Mouse (Mus musculus) gastrocnemius, adult 18-20 months (tissue): ENCODE data around the gene Slx4. TPM values are rescaled to one million over a fixed set of nuclear protein-coding genes. Genes with fewer than 3 reads are reported as not detected.
"Not testable (repeated sequence)": the region's sequence is repeated elsewhere in the genome, so short reads cannot be mapped to it uniquely, and the experiment has no call there.

ENCODE experiments used
- DNase-seq: peaks from one replicate; pipeline ENCODE4 v3.0.0; 2021; ENCODE audit warnings: low spot score
- long read RNA-seq, 2 experiments: library from polyadenylated mRNA; stranded (forward); transcript quantifications; one replicate each; pipeline ENCODE4 v2.0.0; 2021
- total RNA-seq, 2 experiments: library from RNA; stranded (reverse); gene quantifications; 2 replicates each; pipeline ENCODE4 v1.2.3; 2021

Gene Slx4
- total RNA-seq = 1 to 10 TPM; 7.6 to 9.2 TPM
- long read RNA-seq, experiment 1, partial matches to known transcripts = 0 of 4 reads
- long read RNA-seq, experiment 1, other reads (novel, unspliced or antisense) = 4 of 4 reads
- long read RNA-seq, experiment 2, partial matches to known transcripts = 1 of 2 reads
- long read RNA-seq, experiment 2, other reads (novel, unspliced or antisense) = 1 of 2 reads

DNA sequence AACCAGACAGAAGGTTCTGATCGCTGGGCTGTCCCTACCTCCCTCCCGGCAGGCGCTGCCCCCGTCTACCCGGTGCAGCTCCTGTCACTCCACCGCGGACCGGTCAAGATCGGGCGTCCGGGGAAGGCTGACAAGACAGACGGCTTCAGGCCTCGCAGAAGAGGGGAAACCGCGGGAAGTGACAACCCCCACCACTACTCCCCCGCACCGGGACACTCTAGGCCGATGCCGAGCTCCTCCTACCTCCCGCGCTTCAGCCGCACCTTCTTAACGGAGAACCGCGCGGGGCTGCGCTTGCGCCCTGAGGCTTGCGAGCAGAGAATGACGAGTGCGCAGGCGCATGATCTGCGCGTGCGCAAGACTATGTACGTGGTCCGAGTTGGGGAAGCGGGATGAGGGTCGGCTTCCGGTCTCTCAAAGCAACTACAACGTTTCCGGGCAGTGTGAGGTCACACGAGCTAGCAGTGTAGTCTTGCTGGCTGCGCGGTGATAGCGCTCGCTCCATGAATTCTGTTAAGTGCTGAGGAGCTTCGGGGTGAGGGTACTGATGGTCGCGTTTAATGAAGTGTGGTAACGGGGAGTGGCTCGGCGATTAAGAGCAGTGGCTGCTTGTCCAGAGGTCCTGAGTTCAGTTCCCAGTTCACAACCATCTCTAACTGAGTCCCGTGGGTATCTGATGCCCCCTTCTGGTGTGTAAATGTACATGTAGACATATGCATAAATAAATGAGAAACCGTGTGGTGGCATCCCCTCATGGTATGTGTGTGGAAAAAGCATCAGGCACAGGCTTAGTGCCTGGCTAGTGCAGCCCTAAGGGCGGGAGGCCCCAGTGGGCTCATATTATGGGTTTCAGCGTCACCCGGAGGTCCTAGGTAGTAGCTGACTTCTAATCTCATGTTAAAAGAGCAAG lies at the start of gene Slx4:
Gene Slx4 (minus strand): TSS at position 282 of the 910 bp plus-strand sequence.
- peak; percentile 93 for DNase-seq

DNA sequence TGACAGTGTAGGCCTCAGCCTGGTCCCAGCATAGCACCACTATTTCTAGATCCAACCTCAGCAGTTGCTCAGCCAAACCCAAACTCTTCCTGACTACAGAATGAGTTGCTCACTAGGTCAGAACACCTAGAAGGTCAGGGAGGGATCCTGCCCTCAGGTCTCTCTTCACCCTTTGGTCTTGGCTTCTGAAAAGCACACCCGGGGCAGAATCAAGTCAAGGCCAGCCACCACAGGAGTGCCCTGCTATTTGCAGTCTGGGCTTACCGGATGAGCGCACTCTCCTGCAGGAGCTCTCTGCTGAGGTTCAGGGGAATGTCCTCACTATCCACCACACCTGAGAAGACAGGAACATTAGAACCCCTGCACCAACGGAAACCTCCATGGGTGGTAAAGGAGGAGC lies 49.0 kb upstream of the Slx4 start:
- no peak for DNase-seq

DNA sequence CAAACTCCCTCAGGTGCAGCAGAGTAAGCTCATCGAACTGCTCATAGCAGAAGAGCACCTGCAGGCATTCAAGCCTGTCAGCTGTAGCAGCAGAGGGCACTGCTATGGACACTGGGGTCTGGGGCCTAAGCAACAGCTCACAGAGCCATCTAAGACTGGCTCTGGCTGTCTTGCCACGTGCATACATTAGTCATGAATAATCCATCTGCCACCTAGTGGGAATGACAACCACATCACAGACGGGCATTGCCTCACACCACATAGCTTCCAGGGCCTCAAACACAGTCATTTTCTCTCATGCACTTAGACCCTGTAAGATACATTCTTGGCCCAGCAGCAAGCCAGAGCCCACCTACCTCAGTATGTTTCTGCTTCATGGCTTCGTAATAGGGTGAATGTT lies 42.0 kb upstream of the Slx4 start:
- DNase-seq = no peak

DNA sequence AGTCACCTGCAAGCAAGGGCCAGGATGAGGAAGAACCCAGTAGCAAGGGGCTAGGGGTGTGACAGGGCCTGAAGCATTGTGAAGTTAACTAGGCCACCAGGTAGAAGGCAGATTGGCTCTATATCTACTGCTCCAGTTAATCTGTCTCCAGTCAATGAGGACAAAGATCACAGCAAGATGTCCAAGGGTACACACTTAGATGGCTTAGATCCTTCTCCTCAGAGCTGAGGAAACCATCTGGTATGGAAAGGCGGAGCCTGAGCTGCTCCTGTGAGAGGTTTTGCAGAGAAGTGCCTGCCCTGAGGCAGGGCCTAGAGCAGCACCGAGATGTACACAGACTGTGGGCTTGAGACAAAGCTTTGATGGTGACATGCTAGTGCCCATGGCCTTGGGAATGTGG lies 40.5 kb upstream of the Slx4 start:
- DNase-seq = no peak

DNA sequence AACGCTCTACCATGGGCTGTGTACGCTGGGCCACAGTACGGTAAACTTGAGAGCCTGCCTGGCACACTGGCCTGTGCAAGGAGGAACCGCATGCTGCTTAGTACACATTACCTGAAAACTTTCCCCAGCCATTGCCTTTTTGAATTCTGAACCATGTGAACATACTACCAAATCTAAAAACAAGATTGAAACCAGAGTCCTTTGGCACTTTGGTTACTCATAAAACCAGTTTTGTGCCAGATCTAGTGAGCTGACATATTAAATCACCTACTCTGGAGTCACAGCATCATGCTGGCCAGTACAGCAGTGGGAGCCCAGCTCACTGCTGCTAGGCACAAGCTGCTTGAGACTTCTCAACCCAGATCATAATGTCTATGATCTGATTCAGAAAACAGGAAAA lies 38.1 kb upstream of the Slx4 start:
- DNase-seq = no peak

DNA sequence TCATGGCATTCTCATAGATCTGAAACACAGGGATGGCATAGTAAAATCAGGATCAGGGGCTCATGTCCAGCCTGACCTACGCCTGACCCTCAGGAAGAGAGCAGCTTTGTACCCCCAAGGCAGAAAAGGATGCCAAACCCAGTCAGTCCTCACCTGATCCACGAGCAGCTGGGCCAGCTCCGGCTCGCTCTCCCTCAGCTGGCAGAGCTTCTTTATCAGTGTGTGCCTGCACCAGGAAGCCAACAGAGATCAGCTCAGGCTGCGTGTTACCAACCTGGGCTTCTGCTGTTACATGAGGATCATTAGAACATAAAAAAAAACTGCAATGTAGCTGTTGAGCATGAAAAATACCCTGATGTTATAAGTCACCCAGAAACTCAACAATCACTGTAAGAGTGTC lies 36.6 kb upstream of the Slx4 start:
- DNase-seq = peak; percentile 41

DNA sequence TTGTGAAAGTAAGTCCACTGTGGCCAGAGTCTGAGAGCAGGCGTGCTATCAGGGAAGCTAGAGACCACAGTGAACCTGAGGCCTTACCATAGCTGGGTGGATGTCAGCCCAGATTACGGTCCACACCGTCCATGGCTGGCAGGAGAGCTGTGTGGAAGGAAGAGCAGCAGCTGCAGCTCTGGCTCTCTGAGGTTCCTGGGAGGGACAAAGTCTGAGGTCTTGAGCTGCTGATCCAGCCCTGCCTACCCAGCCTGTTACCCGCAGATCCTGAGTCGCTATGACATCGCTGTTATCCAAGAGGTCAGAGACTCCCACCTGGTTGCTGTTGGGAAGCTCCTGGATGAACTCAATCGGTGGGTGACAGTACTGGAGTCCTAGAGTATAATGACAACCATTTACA lies 34.1 kb upstream of the Slx4 start:
- DNase-seq = no peak

DNA sequence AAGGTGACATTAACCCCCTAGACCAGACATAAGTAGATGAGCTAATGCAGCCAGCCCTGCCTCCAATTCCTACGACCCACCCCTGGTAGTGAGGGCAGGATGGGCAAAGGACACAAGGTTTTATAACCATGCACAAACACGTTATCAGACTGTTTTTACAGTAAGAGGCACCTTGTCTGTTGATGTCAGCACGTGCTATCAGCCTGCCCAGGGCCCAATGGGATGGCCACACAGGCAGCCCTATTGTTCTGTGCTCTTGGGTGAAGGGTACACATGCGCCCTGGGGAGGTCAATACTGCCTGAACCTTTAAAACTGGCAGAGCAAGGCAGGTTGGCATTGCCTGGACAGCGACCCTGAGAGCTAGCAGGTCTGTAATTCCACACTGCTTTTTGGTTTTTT lies 33.2 kb upstream of the Slx4 start, which contains the start of gene Dnase1:
Gene Dnase1 (plus strand): TSS at position 136 of the 400 bp plus-strand sequence.
- no peak for DNase-seq

DNA sequence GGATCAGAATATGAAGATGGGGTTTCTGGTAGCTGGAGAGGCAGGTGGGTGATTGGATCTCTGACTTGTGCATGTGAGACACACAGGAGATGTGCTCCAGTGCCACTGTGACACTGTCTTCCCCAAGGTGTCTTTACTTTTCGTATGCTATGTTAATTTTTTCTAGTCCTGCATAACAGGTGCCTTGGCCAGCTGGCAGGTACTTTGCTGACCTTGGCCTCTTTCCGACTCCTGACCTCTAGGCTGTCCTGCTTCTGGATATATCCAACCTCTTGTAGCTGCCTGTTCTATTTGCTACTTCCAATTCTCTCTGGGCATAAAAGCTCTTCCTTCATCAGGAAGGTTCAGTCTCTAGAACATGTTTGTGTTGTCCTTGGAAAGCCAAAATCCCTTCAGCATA lies 32.0 kb upstream of the Slx4 start:
- DNase-seq = no peak

DNA sequence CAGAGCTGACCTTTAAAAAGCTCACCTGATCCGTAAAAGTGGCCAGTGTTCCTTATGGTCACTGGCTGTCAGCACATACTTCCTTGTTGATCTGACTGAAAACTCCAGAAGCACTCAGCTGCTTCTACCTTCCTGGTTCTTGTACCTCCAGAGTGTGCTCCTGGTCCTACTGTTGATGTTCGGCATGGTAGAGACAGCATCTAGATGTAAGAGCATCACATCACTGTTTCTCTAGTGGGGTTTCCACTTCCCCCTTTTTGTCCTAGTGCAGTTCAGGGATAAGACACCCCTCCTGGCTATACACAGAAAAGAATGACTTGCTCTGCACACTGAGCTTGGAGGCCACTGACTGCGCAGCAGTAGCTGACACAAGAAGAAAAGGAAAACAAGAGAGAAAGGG lies 30.9 kb upstream of the Slx4 start:
- no peak for DNase-seq

DNA sequence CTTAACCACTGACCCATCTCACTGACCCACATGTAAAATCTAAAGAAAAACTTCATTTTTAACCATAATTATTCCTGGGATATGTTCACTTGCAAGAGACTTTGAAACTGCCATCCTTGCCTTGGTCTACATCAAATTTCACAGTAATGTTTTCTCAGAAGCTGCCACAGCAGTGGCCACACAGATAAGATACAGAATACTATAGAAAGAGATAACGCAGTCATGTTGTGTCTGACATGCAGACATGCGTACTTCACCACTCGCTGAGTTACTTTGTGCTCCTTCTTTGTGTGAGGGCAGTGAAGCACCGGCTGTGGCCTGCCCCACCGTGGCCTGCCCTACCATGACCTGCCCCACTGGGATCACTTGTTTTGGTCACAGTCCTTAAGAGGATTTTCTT lies 30.4 kb upstream of the Slx4 start:
- DNase-seq = no peak

DNA sequence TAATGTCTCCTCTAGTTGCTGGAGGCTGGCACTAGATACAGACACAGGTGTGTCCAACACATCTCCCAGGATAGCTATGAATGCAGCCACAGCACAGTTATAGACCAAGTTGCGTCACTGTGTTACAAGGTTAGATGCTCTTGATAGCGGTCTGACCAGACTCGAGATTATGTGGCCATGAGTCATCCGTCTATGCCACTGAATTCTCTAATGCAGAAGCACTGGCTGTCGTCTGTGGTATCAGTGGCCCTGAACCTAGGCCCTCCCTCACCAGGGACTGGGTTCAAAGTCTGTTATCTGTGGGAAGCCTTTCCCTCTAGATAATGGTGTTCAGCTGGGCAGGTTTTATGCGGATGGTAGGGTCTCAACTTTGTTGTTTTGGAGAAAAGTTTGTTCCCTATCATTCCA lies 28.8 kb upstream of the Slx4 start:
- no peak for DNase-seq

DNA sequence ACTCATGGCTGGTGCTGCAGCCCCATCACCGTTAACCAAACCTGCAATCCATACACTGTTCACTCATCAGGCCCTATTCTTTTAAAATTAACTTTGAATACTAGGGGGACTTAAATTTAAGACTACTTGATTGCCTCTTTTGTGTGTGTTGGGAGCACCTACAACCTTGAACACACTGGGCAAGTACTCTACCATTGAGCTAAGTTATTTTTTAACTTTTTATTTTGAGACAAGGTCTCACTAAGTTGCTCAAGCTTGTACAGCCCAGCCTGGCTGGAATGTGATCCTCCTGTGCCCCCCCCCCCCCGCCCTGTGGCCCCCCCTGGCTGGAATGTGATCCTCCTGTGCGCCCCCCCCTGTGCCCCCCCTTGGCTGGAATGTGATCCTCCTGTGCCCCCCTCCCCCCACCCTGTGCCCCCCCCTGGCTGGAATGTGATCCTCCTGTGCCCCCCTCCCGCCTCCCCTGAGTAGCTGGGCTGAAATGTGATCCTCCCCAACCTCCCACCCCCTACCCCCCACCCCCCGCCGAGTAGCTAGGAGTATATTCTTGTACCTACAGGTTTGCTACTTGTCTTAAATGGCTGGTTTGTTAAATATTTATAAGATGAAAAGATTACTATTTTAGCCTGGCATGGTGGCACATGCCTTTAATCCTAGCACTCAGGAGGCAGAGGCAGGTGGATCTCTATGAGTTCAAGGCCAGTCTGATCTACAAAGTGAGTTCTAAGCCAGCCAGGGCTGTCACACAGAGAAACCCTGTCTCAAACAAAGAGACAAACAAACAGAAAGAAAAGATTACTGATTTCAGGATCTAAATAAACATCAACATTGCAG lies 28.1 kb upstream of the Slx4 start:
- no peak for DNase-seq

DNA sequence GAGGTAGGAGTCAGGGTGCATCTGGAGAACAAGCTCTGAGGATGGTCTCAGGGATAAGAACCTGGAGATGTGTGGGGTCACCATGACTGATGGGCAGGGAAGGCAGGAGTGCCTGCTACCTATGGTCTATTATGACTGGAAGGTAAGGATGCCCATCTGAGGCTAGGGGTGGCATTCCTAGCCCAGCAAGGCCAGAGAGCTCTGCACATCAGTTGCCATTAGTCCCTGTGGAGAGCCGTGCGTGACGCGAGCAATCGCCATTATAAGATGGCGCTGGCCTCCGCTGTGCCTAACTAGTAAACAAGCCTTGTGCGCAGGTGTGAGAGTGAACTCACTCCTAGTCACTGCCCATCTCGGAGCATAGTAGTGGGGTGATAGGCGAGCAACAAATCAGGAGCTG lies 26.9 kb upstream of the Slx4 start:
- no peak for DNase-seq

DNA sequence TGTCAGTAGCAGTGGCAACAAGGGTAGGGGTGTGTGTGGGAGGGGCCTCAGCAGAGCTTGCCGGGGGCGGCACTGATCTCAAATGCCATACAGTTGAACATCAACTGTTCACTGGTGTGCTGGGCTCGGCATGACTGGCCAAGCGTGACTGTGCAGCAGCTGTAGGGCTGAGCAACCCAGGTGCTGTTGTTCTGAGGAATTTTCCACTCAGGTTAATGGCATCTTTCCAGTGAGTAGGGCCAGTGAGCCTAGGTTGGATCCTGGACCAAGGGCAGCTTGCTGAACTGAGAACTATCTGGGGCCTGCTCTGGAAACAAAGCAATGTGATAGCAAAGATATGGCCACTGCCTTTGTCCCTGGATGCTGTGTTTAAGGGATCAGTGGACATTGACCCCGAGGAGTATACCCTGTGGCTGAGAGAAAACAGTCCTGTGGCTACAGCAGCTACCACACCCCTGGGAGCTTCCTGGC lies 25.8 kb upstream of the Slx4 start:
- no peak for DNase-seq

DNA sequence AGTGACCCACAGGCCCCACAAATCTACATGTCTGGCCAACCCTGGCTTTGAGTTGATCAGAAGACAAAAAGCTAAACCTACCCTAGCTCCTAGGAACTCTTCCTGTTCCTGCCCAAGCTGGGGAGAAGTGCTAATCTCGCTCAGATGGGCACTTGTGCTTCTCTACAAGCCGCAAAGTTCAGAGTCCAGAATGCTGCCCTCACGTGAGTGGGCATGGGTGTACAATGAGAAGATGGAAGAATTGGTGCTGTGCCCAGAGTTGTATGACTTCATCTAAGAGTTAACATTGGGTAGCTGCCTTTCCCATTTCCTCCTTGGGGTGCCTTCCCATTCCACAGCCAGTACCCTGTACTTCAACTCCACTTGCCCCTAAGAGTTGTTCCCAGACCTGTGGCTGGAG lies 23.6 kb upstream of the Slx4 start:
- no peak for DNase-seq

DNA sequence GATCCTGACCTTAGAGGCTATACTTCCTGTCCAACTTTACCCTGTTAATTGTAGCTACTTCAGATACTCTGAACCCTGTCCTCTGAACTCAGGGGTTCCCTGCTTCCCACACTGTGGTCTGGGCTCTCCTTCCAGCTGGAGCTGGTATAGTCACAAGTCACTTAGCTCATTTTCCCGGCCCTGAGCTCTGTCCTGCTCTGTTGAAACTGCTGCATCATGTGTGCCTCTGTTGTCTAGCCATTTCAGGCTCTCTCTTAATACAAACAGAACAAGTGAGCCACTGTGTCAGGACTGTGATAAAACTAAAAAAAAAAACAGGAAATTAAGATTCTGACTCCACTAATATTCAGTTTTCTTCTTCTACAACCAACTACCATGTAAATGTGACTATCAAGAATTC lies 23.1 kb upstream of the Slx4 start:
- DNase-seq = no peak

DNA sequence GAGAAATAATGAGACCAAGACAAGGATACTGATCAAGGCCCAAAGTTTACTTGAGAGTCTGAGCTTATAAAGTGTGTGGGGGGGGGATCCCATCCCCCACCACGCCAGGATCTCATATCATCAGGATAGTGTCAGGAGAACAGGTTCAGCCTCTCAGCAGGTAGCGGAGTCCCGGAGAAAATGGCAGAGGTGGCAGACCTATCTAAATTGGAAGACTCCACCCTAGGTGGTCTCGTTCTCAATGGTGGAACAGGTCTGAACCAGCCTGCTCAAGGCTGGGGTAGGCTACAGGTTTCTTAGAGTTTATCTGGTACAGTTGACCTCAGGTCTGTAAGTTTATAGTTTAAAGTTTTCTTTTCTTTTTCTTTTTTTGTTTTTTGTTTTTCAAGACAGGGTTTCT lies 19.1 kb upstream of the Slx4 start:
- no peak for DNase-seq

DNA sequence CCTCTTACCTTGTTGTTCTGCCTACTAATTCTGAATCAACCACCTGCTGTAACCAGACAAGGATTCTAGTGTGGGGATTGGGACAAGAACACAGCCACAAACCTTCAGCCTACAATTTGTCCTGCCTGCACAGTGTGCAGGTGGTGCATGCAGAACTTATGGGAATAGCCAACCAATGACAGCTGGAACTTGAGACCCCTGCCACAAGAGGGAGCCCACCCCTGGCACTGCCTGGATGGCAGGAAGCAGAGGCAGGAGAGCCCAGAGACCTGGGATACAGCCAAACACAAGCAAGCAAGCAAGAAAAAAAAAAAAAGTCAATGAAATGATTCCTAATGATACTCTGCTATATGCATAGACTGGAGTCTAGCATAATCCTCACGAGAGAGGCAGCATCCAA lies 17.7 kb upstream of the Slx4 start:
- DNase-seq = no peak

DNA sequence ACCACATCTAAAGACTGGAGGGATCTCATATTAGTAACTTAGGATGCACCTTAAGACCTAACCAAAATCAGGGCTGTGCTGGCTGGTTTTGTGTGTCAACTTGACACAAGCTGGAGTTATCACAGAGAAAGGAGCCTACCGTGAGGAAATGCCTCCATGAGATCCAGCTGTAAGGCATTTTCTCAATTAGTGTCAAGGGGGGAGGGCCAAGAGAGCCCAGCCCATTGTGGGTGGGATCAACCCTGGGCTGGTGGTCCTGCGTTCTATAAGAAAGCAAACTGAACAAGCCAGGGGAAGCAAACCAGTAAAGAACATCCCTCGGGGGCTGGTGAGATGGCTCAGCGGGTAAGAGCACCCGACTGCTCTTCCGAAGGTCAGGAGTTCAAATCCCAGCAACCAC lies 13.9 kb upstream of the Slx4 start:
- not testable (repeated sequence) for DNase-seq

DNA sequence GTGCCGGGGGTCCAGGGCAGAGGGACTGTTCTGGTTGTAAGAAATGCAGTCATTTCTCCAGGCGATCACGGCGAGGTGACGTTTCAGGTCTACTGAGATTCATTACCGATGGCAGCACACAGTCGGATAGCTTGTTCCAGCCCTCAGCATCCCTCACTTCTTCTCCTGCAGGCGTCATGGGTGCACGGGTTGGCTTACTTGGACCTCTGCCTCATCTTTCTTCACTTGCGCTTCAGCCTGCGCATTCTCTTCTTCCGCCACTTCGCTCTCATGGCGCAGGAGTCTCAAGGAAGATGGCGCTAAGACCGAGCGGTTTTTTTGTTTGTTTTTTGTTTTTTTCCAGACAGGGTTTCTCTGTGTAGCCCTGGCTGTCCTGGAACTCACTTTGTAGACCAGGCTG lies 13.2 kb upstream of the Slx4 start:
- not testable (repeated sequence) for DNase-seq

DNA sequence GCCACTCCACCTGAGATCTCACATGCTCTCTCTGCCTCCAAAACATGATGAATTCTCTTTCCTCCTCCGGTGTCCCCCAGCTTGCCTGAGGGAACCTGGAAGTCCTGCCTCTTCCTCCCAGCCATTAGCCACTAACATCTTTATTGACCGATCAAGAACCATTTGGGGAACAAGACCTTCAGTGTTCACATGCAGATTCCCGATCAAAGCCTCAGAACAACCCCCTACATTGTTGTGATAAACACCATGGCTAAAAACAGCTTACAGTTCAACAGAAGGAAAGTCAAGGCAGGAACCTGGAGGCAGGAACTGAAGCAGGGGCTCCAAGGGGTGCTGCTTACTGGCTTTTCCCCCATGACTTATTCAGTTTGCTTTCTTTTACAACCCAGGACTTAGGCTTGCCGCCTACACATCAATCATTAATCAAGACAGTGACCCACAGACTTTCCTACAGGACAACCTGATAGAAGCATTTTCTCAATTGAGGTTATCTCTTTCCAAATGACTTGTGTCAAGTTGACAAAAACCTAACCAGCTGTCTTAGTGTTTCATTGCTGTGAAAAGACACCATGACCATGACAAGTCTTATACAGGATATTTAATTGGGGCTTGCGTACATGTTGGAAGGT lies 10.6 kb upstream of the Slx4 start:
- no peak for DNase-seq
